Mouse (Mus musculus) urinary bladder, postnatal 36 days (tissue): ENCODE measurements around the gene Rsad2.

Experiments
- DNase-seq, 2 experiments: peaks; one replicate each; pipeline ENCODE4 v3.0.0; 2022; ENCODE audit warnings: low spot score in 2 of 2, mixed read lengths in 1 of 2

The Rsad2 gene

GRCm38 (mm10) chr12:26401696-26402470 is 54.4 kb downstream of the Rsad2 start:
- no peak for DNase-seq

DNA sequence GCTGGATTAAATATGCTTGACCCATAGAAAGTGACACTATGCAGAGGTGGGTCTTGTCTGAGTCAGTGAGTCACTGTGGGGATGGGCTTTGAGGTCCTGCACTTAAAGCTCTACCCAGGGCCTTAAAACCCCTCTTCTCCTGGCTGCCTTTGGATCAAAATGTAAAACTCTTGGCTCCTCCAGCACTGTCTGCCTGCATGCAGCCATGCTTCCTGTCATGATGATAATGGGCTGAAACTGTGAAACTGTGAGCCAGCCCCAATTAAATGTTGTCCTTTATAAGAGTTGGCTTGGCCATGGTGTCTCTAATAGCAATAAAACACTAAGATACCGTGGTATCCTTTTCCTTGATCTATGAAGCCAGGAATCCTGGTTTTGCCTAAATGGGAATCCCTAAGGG is 55.0 kb downstream of the Rsad2 start:
- no peak for DNase-seq

DNA sequence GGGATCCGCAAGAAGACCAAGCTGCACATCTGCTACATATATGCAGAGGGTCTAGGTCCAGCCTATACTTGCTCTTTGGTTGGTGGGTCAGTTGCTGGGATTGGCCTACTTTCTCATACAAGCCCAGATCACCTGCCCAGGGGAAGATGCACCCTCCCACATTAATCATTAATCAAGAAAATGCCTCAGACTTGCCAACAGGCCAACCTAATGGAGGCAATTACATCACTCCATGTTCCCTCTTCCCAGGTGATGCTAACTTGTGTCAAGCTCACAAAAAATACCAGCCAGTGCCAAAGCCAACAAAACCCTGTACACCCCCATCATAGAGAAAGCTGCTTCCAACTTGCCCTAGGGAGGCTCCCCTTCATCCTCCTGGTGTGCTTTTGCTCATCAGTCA is 55.5 kb downstream of the Rsad2 start:
- no peak for DNase-seq

- no peak for DNase-seq
These were observed 56.9 kb downstream of the Rsad2 start for GRCm38 (mm10) chr12:26399391-26399790.

GRCm38 (mm10) chr12:26398597-26398996 is 57.7 kb downstream of the Rsad2 start:
- peak in 1 of 2 experiments; percentile 56 for DNase-seq

GRCm38 (mm10) chr12:26394485-26395470 is 61.5 kb downstream of the Rsad2 start:
- no peak for DNase-seq

- no peak for DNase-seq
These were observed 63.0 kb downstream of the Rsad2 start for GRCm38 (mm10) chr12:26393291-26393690.
